ENCODE assay signal across 8 mouse cellular contexts in the genomic region with DNA sequence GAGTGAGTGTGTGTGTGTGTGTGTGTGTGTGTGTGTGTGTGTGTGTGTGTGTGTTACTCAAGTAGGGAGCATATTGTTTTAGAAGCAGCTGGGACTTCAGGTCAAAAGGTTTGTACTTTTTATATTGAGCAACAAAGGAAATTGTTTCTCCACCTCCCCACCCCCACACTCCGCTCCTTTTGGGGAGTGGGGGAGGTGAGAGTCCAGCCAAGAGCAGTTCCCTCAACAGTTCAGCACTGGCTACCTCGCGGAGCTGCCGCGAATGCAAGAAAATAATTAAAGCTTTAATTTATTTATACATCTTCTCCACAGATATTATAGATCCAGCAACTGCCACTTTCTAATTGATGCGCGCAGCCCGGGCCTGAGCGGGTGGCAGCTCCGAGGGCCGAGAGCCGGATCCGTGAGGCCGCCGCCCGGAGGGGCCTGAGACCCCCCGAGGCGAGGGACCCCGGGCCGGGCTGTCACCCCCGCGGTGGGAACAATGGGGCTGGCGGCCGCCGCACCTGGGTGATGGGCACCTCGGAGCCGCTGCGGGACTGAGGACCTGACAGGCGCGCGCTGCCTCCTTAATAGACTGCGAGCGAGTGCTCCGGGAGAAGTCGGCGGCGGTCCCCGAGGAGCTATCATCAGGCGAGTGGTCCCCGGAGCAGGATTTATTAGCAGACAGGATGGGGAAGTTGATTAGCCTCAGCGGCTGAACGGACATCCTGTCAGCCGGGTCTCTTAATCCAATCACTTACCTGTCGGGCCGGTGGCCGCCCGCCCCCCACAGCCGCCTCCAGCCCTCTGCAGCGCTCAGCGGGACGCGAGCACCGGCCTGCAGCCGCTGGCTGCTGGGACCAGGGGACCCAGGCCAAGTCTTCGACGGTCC.
DNase-seq lines count a peak whose midpoint lies in the region; ATAC-seq and TF ChIP-seq lines count a peak whose summit lies in the region.

No protein-coding gene starts in this region.

- peak; percentile 73 for DNase-seq in heart, adult 11 months
- no peak for DNase-seq in heart, postnatal 4 days
- peak; percentile 48 for DNase-seq in forebrain, embryonic 10.5 days (ENCODE audit: extremely low spot score, low spot score)
- no peak for DNase-seq in frontal cortex, postnatal 25 days (ENCODE audit: low spot score in 2 of 2)
- DNase-seq in spleen, postnatal 4 days (ENCODE audit: low spot score in 2 of 2), result no peak

- H3K36me3 ChIP-seq in E14TG2a.4 (ENCODE audit: insufficient read depth, low read length), result no peaks in the 10 kb centered on the region
- H3K36me3 ChIP-seq in forebrain, embryonic 10.5 days (replicated peaks), result no peaks in the 10 kb centered on the region
- H3K36me3 ChIP-seq in liver, embryonic 12.5 days, result no peaks in the 10 kb centered on the region
- H3K36me3 ChIP-seq in stomach, embryonic 14.5 days (ENCODE audit: control insufficient read depth, insufficient read depth, low read length), result no peaks in the 10 kb centered on the region

- under 1% methylated on average over 56 of the region's 56 CpGs for WGBS in forebrain, embryonic 10.5 days
- WGBS in liver, embryonic 12.5 days (ENCODE audit: insufficient replicate concordance), result 1% methylated on average over 56 of the region's 56 CpGs
- under 1% methylated on average over 55 of the region's 56 CpGs for whole genome bisulfite sequencing in stomach, embryonic 14.5 days

- peak overlapping the region; percentile 79 for H3K4me3 ChIP-seq in E14TG2a.4 (replicated peaks; ENCODE audit: low read length)
- peak overlapping the region; percentile 65 for H3K4me3 ChIP-seq in forebrain, embryonic 10.5 days
- peak overlapping the region; percentile 36 for H3K4me3 ChIP-seq in liver, embryonic 12.5 days
- peak overlapping the region; percentile 27 for H3K4me3 ChIP-seq in stomach, embryonic 14.5 days (ENCODE audit: low read depth, low read length)

- no peak for TF ChIP-seq CTCF in E14TG2a.4 (conservative IDR thresholded peaks at IDR 0.05; ENCODE audit: low read length)

- ATAC-seq in liver, embryonic 12.5 days, result no peak
- ATAC-seq in stomach, embryonic 14.5 days (ENCODE audit: insufficient number of reproducible peaks, insufficient read depth, low FRiP score, low read depth), result no peak

- peak overlapping the region; percentile 62 for H3K4me2 ChIP-seq in liver, embryonic 12.5 days
- H3K4me2 ChIP-seq in stomach, embryonic 14.5 days (replicated peaks; ENCODE audit: low read depth, low read length), result peak overlapping the region; percentile 63

- H3K9me3 ChIP-seq in E14TG2a.4 (ENCODE audit: low read length), result no peaks in the 10 kb centered on the region
- H3K9me3 ChIP-seq in forebrain, embryonic 10.5 days, result no peaks in the 10 kb centered on the region
- no peaks in the 10 kb centered on the region for H3K9me3 ChIP-seq in liver, embryonic 12.5 days (replicated peaks)
- H3K9me3 ChIP-seq in stomach, embryonic 14.5 days (ENCODE audit: control insufficient read depth, low read depth, low read length), result no peaks in the 10 kb centered on the region

- H3K9ac ChIP-seq in liver, embryonic 12.5 days, result no peak overlapping the region
- H3K9ac ChIP-seq in stomach, embryonic 14.5 days (replicated peaks; ENCODE audit: low read depth, low read length), result no peak overlapping the region

- H3K27ac ChIP-seq in forebrain, embryonic 10.5 days, result peak overlapping the region; percentile 51; the same call in 1 of the 2 replicates
- no peak overlapping the region for H3K27ac ChIP-seq in liver, embryonic 12.5 days
- no peak overlapping the region for H3K27ac ChIP-seq in stomach, embryonic 14.5 days (ENCODE audit: low read length)

- H3K27me3 ChIP-seq in E14TG2a.4 (ENCODE audit: insufficient read depth, low read length), result peaks cover 68% of the 10 kb centered on the region
- peaks cover 78% of the 10 kb centered on the region for H3K27me3 ChIP-seq in forebrain, embryonic 10.5 days (ENCODE audit: poor library complexity, severe bottlenecking)
- peaks cover 76% of the 10 kb centered on the region for H3K27me3 ChIP-seq in liver, embryonic 12.5 days (replicated peaks)
- H3K27me3 ChIP-seq in stomach, embryonic 14.5 days (ENCODE audit: control insufficient read depth, insufficient read depth, low read length), result peaks cover 24% of the 10 kb centered on the region

- H3K4me1 ChIP-seq in E14TG2a.4 (replicated peaks; ENCODE audit: low read depth, low read length), result peaks cover 12% of the 10 kb centered on the region
- peaks cover 16% of the 10 kb centered on the region for H3K4me1 ChIP-seq in forebrain, embryonic 10.5 days
- H3K4me1 ChIP-seq in liver, embryonic 12.5 days, result no peaks in the 10 kb centered on the region
- H3K4me1 ChIP-seq in stomach, embryonic 14.5 days (ENCODE audit: control insufficient read depth, insufficient read depth, low read length), result peaks cover 4% of the 10 kb centered on the region; the same call in 1 of the 2 replicates

Comparison
In these comparisons a context has a peak if more than half of its experiments do, and no peak if none do; other contexts are left out.
1. DNase-seq: peak in heart, adult 11 months (single experiment) and forebrain, embryonic 10.5 days (single experiment); none in heart, postnatal 4 days (single experiment), frontal cortex, postnatal 25 days (0 of 2) and spleen, postnatal 4 days (0 of 2).
2. H3K4me3 ChIP-seq: peak in every context shown above with its lines; median percentile 79 in E14TG2a.4; 65 in forebrain, embryonic 10.5 days; 36 in liver, embryonic 12.5 days; 27 in stomach, embryonic 14.5 days.